Mouse (Mus musculus): ENCODE measurements around the gene Actl7a.

The Actl7a gene

DNA sequence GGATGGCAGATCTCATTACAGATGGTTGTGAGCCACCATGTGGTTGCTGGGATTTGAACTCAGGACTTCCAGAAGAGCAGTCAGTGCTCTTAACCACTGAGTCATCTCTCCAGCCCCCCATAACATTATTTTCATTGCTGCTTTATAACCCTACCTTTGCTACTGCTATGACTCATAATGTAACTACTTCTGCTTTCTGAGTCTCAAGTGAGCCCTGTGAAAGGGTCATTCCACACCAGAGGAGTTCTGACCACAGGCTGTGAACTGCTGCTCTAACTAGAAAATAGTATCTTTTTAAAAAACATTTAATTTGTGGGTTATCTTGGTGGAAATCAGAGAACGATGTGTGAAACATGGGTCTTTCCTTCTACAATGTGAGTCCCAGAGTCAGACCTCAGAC is 14.5 kb downstream of the Actl7a start:
- no peak for DNase-seq (ENCODE audit: low spot score)

DNA sequence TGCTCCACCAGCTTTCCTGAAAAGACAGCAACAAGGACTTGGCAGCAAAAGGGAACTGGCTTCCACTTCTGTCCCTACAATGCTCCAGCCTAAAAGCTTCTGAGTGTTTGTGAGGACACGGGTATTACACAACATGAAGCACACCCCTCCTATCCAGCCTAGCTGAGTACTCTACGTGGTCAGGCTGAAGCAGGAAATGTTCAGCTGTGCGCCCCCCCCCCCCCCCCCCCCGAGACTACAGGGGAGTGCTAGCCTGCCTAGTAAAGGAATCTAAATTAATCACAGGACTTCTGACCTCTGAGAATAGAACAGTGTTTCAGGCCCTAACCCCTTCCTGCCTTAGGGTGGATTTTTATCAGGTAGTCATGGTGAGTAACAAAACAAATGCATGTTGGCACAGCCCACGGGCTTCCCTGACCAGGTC is 24.7 kb downstream of the Actl7a start:
- no peak for DNase-seq (ENCODE audit: low spot score)

GRCm38 (mm10) chr4:56768913-56769312 is 25.7 kb downstream of the Actl7a start:
- no peak for DNase-seq (ENCODE audit: low spot score)

GRCm38 (mm10) chr4:56771065-56771464 is 27.9 kb downstream of the Actl7a start:
- DNase-seq (ENCODE audit: low spot score), result no peak

DNA sequence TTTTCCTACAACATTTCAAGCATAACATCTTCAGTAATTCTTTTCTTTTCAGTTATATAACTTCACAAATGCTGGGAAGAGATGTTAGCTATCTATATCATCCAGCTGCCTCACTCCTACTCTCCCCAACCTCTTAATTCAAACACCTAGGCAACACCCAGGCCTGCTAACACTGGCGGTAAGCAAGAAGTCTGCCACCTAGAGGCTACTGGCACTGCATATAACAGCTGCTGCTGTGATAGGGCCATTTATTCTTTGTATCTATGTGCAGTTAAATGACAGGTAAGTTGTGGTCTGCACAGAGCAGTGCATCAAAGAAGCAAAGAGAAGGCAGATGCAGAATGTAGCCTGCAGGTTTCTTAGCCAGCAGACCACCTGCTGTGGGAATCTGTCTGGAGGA is 48.2 kb downstream of the Actl7a start:
- no peak for DNase-seq (ENCODE audit: low spot score)
